In the genomic region with DNA sequence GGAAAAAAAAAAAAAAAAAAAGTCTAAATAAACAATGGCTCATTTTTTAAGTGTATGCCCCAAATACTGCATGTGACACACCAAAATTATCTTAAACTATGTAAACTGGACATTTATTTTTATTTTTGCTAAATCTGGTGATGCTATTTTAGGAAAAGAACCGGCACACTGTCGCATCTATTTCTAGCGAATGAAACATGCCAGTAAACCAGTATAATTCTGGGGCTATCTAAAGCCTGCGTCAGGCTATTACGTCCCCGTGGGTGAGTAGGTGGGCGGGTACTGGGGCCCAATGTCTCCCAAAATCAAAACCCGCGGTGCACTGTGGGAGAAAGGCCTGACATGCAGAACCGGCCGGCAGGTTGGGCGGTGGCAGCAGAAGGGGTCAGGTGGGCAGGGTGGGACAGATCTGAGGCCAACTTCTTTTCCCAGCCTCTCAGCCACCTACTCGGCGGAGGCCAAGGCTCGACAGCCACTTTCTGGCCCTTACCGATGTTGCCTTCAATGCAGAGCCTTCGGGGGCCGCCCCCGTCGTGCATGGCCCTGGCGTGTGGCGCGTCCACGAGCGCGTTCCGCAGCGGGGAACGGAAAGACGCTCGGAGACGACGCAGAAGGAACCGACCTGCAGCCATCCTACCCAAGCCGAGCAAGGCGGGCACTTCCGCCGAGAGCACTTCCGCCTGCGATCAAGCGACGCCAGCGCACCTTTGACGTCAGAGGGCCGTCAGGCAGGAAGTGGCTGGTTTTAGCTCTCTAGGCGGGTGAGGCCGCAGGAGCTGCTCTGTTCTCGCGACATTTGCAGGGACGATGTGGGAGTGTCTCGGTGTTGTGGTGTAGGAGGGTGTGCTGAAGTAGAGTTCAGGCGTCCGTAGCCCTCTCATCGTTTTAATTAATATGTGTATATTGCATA, we compare ENCODE assay signal across 8 mouse cellular contexts. TPM values are rescaled to one million over a fixed set of nuclear protein-coding genes. Genes with fewer than 3 reads are reported as not detected.
DNase-seq lines count a peak whose midpoint lies in the region; ATAC-seq and TF ChIP-seq lines count a peak whose summit lies in the region.

A gene (minus strand): TSS at position 712 of the 910 bp plus-strand sequence.

- H3K36me3 ChIP-seq in megakaryocyte, embryonic 14.5 days (replicated peaks; ENCODE audit: low read length) = peaks cover 12% of the 10 kb centered on the region

- DNase-seq in gastrocnemius, adult 8-10 months (ENCODE audit: low spot score in 2 of 2) = peak; percentile 91 to 96
- DNase-seq in hindlimb bud, embryonic 11.5 days (ENCODE audit: extremely low spot score, low read depth, low spot score) = peak; percentile 96
- peak; percentile 88 to 99 for DNase-seq in left cerebral cortex, adult 8-10 months (ENCODE audit: low spot score in 2 of 2)
- DNase-seq in right cerebral cortex, postnatal 10 days (ENCODE audit: low spot score in 2 of 2) = peak; percentile 99
- peak; percentile 89 for DNase-seq in urinary bladder, postnatal 25 days (ENCODE audit: low spot score)

- no peaks in the 10 kb centered on the region for H3K9me3 ChIP-seq in megakaryocyte, embryonic 14.5 days

- H3K27me3 ChIP-seq in megakaryocyte, embryonic 14.5 days (replicated peaks) = no peaks in the 10 kb centered on the region

- H3K4me1 ChIP-seq in cortical plate, adult 2 months (ENCODE audit: control insufficient read depth, insufficient read depth, low read length) = peaks cover 7% of the 10 kb centered on the region
- peaks cover 62% of the 10 kb centered on the region for H3K4me1 ChIP-seq in megakaryocyte, embryonic 14.5 days

- peak within 1 kb of the TSS; percentile 97 for H3K27ac ChIP-seq in cortical plate, adult 2 months (ENCODE audit: insufficient read depth, low read length)

- peak within 1 kb of the TSS; percentile 59 for H3K4me3 ChIP-seq in cortical plate, adult 2 months (ENCODE audit: insufficient read depth, low read length)
- H3K4me3 ChIP-seq in megakaryocyte, embryonic 14.5 days (replicated peaks) = peak within 1 kb of the TSS; percentile 93

- no peak for TF ChIP-seq CTCF in cortical plate, adult 2 months (IDR thresholded peaks at IDR 0.05; ENCODE audit: extremely low read depth, insufficient read depth, low read length)

- peak; percentile 90 for TF ChIP-seq POLR2A in cortical plate, adult 2 months (IDR thresholded peaks at IDR 0.05; ENCODE audit: extremely low read depth, insufficient read depth, low read length)

- ATAC-seq in activated CD4-positive, CD25-positive, alpha-beta regulatory T cell, adult 4 months = peak; percentile 93

RNA-seq across cellular contexts. Expression of the gene that starts here (rescaled TPM):
- polyA plus RNA-seq in activated CD4-positive, CD25-positive, alpha-beta regulatory T cell, adult 4 months (2017; shearing (Covaris generic)) = 10 to 100 TPM; 65.1 to 79.0 TPM
- 53.9 and 57.2 TPM in 2 replicates for polyA plus RNA-seq in cortical plate, adult 2 months (2012; rRNA removed)
- 10 to 100 TPM; 14.6 to 17.3 (median 16.2) TPM for total RNA-seq in gastrocnemius, adult 8-10 months (2022)
- total RNA-seq in left cerebral cortex, adult 8-10 months (2022) = 10 to 100 TPM; 23.9 to 35.7 (median 30.9) TPM
- 8.7 and 10.8 TPM in 2 replicates for polyA plus RNA-seq in megakaryocyte, embryonic 14.5 days (2012; ENCODE audit: insufficient read depth, low replicate concordance)

Comparison
In these comparisons a context has a peak if more than half of its experiments do, and no peak if none do; other contexts are left out.
1. Peak in every context shown above with its lines: DNase-seq, ATAC-seq, H3K4me3 ChIP-seq and H3K27ac ChIP-seq.